Mouse (Mus musculus): ENCODE results near the gene Ascl4. TPM values are rescaled to one million over a fixed set of nuclear protein-coding genes. Genes with fewer than 3 reads are reported as not detected.

Ascl4 gene
- 0.08 and 0.15 TPM in 2 replicates for polyA plus RNA-seq (2012; rRNA removed)

DNA sequence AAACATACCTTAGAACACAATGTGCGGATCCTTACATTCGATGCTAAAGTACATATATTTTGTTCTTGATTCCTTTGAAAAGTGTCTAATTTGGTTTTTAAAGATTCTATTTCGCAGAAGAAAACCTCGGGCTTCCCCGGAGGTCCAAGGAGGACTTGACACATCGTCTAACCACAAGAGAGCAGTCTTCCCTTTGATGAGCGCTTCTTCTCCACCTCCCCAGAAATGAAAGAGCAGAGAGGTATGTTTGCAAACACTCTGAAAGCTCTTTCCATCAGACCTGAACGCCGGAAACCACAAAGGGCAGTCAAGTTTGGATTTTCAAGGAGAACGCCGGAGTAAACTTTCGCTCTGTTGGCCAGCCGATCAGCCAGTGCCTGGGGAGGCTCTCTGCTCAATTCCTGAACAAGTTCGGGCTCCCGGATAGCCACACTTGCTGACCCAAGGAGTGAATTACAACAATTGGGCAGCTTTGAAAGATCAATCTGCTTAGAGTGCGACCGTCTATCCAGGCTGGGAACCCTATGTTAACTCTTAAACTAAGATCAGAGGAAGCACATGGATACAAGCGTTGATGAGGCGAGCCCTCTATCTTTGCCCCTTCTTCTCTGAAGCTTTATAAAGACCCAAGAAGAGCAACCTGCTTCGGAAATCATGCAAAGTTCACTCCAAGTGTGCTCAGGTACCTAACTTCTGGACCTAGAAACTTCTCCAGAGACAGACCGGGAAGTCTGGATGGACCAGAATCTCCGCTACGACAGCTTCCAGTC, at the start of gene Ascl4:
Gene Ascl4, plus strand, starts transcription at position 6 of the 770 bp plus-strand sequence.

DNA sequence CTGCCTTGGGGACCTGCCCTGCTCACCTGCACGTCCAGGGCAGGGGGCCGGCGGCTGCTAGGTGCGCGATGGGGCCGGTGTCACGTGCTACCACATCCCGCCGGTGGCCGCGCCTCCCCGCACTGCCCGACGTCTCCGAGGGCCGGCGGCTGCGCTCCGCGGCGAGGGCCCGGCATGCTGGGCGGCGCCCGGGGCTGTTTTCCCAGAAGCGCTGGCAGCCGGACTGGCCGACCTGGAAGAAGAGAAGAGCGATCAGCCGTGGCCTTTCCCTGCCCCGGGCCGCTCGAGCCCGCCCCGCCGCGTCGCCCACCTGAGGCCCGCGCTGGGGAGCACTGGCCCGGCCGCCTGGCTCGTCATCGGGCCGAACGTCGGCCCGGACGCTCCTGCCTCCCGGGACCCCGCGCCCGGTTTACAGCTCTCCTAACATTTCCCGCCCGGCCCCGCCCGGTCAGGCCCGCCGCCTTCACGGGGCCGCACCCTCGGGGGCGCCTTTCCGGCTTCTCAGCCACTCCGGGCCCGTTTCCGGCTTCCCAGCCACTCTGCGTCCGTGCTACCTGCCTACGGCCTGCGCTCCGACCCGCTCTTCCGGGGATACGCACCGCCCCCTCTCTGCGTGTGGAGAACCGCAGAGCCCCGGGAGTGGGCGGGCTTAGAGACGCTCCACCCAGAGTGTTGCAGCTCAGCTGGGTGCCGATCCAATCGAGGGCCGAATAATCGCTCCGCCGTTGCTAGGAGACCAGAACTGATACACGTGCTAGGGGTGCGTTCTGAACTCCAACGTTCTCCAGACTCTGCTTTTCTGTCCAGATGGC, 10.8 kb upstream of the Ascl4 start, which contains the start of gene Prdm4:
Gene Prdm4, minus strand, starts transcription at position 645 of the 812 bp plus-strand sequence.

DNA sequence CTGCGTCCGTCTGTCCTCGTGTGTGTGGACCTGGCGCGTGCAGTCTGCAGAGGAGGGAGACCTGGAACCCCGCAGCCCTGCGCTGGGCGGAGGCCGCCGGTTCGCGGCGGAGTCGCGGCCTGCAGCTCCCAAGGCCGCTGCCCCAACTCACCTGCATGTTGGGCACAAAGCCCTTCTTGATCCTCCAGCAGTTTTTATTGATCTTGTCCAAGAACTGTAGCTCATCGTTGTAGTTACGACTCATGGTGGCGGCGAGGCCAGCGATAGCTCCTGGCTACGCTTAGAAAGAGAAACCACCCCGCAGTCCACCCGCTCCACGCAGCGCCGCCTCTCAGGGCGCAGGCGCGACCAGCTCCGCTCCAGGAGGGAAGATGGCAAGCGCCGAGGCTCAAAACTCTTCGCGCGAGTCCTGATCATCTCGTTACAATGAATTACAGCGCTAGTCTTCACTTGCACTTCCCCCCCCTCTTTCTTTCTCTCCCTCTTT, 30.0 kb downstream of the Ascl4 start, which contains the start of gene Rtcb:
Gene Rtcb, minus strand, starts transcription at position 360 of the 487 bp plus-strand sequence.

Other genes with a start within 250 kb of the Ascl4 start
- gene Pwp1, start 98.2 kb upstream of the Ascl4 start, polyA plus RNA-seq (2012; rRNA removed): 4.6 and 6.0 TPM in 2 replicates
- 20.5 and 23.2 TPM in 2 replicates for gene Prdm4, start 10.5 kb upstream of the Ascl4 start, polyA plus RNA-seq (2012; rRNA removed)
- 39.1 and 40.5 TPM in 2 replicates for gene Rtcb, start 30.1 kb downstream of the Ascl4 start, polyA plus RNA-seq (2012; rRNA removed)
- gene Bpifc, start 84.2 kb downstream of the Ascl4 start, polyA plus RNA-seq (2012; rRNA removed): not detected in 2 replicates
- gene Fbxo7, start 94.3 kb downstream of the Ascl4 start, polyA plus RNA-seq (2012; rRNA removed): 12.9 and 16.2 TPM in 2 replicates